Mouse (Mus musculus): ENCODE measurements at regions not wholly inside any gene's neighbourhood (a gene's known extent, or its start where the extent isn't known, plus 50 kb on each side); places are given as distances from the start of the nearest gene placed in this dataset.

DNA sequence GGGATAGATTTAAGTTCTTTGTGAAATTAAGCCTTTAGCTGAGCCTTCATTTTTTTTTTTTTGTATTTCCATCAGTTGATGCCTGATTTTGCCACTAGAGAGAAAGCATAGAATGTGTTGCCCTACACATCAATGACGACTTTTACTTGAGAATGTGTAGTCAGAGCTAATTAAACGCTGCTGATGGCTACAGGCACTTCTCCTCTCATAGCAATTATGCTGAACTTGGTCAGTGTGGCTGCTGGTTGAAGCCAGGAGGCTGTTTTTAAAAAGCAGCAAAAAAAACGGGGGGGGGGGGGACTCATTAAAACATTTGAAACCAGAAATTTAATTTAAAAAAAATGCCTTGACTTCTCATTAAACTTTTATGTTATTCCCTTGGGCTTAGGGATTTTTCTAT is 324.4 kb upstream of the Nectin3 start:
- TF ChIP-seq POLR2A (IDR thresholded peaks at IDR 0.05; ENCODE audit: low read depth, low read length) (no peak), CTCF (IDR thresholded peaks at IDR 0.05; ENCODE audit: extremely low read depth, insufficient read length, insufficient replicate concordance, low read depth, low read length) (no peak)
